Mouse (Mus musculus) urinary bladder, postnatal 14 days (tissue): ENCODE data around the gene Adam33.
A peak's percentile ranks its signal among the peaks of the same experiment; 100 is the strongest.
"Not testable (repeated sequence)": the region's sequence is repeated elsewhere in the genome, so short reads cannot be mapped to it uniquely, and the experiment has no call there.

Experiments used
- DNase-seq: peaks from one replicate; pipeline ENCODE4 v3.0.0; 2021; ENCODE audit warnings: low spot score

Adam33 gene

DNA sequence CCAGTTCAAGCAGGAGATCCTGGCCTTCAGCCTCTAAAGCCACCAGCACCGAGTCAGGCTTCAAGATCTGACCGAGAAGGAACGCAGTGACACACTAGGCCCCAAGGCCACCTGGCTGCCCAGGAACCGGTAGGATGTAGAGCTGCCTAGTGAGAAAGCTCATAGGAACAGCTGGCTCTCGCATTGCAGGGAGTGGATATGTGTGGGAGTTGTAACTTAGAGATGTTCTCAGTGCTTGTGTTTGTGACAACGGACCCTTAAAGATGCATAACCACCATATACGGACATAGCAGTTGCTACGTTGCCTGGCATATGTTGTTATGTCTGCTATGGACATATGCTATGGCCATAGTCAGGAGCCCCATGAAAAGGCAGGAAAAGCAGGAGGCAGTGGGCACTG lies 4.9 kb downstream of the Adam33 start:
- no peak for DNase-seq

DNA sequence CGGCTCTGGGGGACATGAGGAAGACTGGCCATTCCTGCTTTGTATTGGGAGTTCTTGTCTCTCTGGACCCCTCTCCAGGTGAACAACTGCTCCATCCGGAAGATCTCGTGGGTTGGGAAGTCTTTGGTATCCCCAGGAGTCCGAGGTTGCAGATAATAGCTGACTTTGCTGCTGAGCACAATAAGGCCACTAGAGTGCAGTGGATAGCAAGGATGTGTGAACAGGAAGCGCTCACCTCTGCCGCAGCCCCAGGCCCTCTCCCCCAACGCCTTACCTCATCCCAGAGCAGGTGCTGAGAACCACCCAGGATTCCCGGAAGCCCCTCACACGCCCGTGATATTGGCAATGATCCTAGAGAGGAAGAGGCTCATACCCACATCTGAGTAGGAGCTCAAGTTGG lies 7.4 kb downstream of the Adam33 start:
- DNase-seq: no peak

DNA sequence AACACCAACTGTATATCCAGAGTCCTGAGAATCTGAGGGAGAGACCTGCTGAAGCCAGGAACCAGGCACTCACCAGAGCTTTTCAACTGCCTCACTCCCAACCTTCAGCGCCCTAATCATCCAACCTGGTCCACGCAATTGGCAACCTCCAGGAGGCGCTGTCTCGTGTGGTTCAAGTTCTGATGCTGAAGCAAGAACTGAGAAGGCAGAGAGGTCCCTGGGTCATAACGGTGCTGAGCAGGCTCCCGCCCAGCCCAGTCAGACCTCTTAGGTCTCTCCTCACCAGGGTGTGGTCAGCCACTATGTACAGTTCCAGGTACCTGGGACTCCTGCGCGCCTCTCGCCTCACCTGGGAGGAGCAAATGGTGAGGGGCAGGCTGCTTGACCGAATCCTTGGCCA lies 8.0 kb downstream of the Adam33 start:
- peak; percentile 57 for DNase-seq

DNA sequence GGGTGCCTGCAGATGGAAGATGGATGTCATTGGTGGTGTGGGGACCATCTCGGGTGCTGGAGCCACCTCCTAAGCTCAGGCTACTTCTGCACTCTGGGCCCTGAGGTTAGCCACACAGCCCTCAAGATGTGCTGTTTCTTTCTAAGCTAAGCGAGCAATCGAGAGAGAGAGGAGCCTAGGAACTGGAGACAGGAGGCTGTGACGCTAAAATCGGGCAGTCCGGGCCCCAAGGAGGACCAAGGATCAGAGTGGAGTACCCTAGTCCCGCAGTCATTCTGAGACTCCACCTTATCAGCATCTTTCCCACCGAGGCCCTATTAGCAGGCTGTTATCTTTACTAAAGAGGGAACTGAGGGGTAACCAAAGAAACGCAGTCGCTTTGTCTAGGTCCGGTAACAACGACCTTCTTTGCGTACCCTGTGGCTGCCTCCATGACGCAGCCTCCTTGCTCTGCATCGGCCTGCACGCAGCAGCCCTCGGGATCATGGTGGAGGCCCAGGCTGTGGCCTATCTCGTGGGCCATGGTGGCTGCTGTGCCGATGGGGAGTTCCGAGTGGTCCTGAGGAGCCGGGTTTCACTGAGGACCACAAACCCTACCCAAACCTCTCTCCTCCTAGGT lies 8.9 kb downstream of the Adam33 start:
- DNase-seq: no peak

- no peak for DNase-seq
Measured at GRCm38 (mm10) chr2:131053851-131054645, 9.6 kb downstream of the Adam33 start.

GRCm38 (mm10) chr2:131052862-131053418 lies 10.7 kb downstream of the Adam33 start:
- DNase-seq: no peak

DNA sequence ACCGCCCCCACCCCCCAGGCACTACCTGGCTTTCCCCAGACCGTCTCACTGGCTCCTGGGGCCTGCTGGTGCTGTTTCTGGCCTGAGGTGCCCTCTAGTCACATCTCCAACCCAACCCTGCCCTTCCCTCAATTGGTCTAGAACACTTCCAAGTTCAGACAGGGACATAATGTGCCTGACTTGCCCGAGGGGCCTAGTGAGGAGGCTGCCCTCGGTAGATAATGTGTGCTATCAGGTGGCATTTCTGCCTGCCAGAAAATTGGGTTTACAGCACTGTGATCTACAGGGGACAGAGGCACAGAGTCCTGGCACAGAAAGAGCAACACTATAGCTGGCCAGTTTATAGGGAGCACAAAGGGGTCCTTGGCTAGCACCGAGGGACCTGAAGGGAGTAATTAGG lies 11.6 kb downstream of the Adam33 start:
- no peak for DNase-seq

- no peak for DNase-seq
Measured at GRCm38 (mm10) chr2:131046025-131046424, 17.6 kb downstream of the Adam33 start.

GRCm38 (mm10) chr2:131044989-131045720 lies 18.5 kb downstream of the Adam33 start:
- peak; percentile 40 for DNase-seq

GRCm38 (mm10) chr2:131044354-131044852 lies 19.2 kb downstream of the Adam33 start:
- no peak for DNase-seq

DNA sequence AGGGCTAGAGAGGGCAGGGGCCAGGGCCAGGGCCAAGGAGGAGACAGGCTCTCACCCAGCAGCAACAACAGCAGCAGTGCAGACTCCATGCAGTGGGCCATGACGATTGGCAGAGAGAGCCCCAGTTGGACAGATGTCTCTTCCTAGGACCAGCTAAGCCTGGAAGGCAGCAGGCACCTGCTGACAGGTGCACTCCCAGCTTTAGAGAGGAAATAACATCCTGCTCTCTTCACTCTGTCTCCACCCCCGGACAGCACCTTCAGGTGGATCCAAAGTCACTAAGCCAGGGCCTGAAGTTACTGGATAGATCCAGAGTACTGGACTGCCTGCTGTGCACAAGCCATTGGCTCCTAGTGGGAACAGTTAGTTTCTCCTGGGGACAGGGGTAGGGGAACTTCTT lies 20.6 kb downstream of the Adam33 start, which contains the start of gene Gfra4:
Gene Gfra4 (minus strand): TSS at position 101 of the 400 bp plus-strand sequence.
- no peak for DNase-seq

DNA sequence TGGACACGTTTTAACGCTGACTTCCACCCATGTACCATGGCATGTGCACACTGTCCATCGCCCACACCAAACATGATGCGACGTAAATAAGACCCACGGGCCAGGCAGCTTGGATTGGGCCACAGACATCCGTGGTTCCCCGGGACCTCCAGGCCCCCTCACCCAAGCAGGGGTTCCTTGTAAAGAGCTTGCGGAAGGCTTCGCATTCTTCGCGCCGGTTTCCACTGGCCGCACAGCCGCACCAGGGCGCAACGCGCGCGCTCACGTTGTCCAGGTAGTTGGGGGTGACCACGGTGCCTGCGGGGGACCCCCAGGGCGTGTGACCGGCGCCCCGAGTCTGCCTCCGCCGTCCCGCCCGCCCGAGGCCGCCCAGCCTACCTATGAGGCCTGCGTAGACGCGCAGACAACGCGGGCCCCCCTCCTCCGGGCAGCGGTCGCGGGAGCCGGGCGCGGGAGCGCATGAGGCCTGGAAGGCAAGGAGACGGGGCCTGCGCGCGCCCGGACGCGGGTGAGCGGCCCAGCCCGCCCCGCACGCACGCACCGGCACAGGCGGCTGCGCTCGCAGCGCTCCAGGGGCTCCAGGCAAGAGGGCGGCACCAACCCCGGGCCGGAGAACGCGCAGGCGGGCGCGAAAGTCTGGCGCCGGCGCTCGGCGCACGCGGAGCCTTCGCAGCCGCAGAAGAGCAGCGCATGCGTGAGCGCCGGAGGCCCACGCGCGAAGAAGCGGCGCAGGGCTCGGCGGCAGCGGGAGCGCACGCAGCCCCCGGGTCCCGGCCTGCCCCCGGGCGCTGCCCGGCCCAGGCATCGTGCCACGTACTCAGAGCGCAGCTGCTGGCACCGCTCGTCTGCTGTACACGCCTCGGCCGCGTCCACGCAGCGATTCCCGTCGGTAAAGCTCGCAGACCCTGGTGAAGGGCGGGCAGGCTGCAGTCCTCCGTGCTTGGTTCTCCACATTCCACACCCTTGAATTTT lies 22.5 kb downstream of the Adam33 start:
- DNase-seq: no peak

DNA sequence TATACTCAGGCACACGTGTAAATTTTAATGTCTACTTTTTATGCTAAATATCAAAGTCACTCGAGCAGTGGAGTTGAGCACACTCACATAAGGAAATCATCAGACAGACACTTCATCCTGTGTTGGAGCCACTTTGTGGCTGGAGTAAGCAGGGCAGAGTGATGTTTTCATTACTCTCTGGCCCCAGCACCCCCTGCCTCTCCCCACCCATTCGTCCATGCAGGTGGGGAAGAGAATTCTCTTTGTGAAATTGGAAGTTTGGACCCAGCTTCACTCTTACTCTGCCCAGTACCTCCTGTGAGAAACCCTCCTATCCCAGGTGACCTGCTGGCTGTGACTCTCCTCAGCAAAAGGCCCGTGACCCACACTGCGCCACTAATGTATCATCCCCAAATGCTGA lies 24.9 kb downstream of the Adam33 start:
- no peak for DNase-seq

GRCm38 (mm10) chr2:131038197-131038596 lies 25.4 kb downstream of the Adam33 start:
- no peak for DNase-seq

- peak; percentile 53 for DNase-seq
Measured at GRCm38 (mm10) chr2:131037226-131037990, 26.2 kb downstream of the Adam33 start.

DNA sequence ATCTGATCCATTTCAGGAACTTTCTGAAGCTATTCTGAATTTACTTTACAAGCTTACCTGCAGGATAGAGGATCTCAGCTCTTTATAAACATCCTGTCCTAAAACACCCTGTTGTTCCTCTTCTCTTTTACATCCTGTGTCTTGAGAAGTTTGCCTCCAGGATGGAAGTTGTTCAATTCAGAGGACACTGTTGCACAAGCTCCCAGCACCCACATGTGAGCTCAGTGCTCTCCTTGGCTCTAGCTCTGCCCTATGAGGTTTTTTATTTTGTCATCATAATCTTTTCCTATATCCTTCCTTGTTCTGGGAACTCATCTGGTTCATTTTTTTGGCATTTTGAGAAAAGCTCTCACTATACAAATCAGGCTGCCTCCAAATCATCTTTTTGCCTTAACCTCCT lies 26.9 kb downstream of the Adam33 start:
- no peak for DNase-seq

DNA sequence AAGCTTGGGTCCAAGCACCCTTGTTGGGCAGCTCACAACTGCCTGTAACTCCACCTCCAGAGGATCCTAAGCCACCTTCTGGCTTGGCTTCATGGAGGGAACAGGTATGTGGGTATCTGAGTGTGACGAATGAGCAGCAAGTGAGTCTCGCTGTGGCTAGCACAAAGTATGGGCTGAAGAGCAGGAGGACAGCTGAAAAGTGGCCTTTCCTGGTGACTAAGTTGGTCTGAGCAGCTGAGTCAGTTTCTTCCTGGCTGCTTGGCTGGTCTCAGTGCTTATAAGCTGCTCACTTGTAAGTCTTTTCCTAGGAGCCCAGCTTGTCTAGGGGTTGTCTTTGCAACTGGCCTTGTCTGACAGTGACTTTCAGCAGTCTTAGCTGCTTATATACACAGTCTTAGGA lies 27.3 kb downstream of the Adam33 start:
- no peak for DNase-seq

GRCm38 (mm10) chr2:131031406-131031805 lies 32.2 kb downstream of the Adam33 start:
- not testable (repeated sequence) for DNase-seq

GRCm38 (mm10) chr2:131030998-131031397 lies 32.6 kb downstream of the Adam33 start:
- no peak for DNase-seq

DNA sequence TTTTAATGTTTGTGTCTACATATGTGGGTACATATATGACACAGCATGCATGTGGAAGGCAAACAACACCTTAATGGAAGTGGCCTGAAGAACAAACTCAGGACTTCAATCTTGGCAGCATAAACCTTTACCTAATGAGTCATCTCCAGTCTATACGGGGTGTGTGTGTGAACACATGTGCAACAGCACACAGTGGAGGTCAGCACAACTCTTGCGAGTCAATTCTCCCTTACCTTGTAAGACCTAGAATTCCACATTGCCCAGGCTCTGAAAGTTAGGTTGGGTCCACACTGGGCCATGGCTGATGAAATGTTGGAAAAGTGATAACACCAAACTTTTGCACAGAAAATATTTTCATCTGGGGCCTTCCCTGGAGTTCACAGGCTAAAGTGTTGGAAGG lies 33.1 kb downstream of the Adam33 start:
- no peak for DNase-seq
